8 mouse cellular contexts compared by ENCODE assay signal in genomic region chr7:144943254-144943653, GRCm38 (mm10). TPM values are rescaled to one million over a fixed set of nuclear protein-coding genes. Genes with fewer than 3 reads are reported as not detected.
A peak's percentile ranks its signal among the peaks of the same experiment; 100 is the strongest.
DNase-seq lines count a peak whose midpoint lies in the region; ATAC-seq lines count a peak whose summit lies in the region.
"Had no signal": no experiment of that assay in that cellular context is flagged by ENCODE, and none has a peak within 500 bp of the region (broad histone marks: within the 10 kb centered on the region; RNA-seq: fewer than 3 reads in every experiment).

No protein-coding gene starts in this region.

- under 1% methylated on average over 45 of the region's 45 CpGs for WGBS in hindbrain, embryonic 10.5 days

- peaks cover 21% of the 10 kb centered on the region for H3K27me3 ChIP-seq in hindbrain, embryonic 10.5 days (ENCODE audit: insufficient read depth, poor library complexity, severe bottlenecking)

- intact Hi-C loops in left cerebral cortex, postnatal 14 days (cut with DNase I) = no loop called here

- peak; percentile 82 for DNase-seq in NIH3T3 (ENCODE audit: low read depth)
- peak; percentile 83 for DNase-seq in brain, adult 2 months (ENCODE audit: low read depth, low spot score)
- DNase-seq in forelimb bud, embryonic 11.5 days (ENCODE audit: low read depth, low spot score) = peak; percentile 88
- peak; percentile 87 for DNase-seq in hindbrain, embryonic 10.5 days (ENCODE audit: low spot score)
- DNase-seq in left cerebral cortex, postnatal 14 days (ENCODE audit: low spot score in 2 of 2) = peak; percentile 64 to 74
- peak; percentile 69 for DNase-seq in right cerebral cortex, postnatal 4 days

- peak; percentile 70 for ATAC-seq in megakaryocyte, adult 5-6 weeks (ENCODE audit: poor library complexity, severe bottlenecking)

- H3K4me1 ChIP-seq in hindbrain, embryonic 10.5 days (replicated peaks) = peaks cover 56% of the 10 kb centered on the region

- peak overlapping the region; percentile 97 for H3K27ac ChIP-seq in hindbrain, embryonic 10.5 days

- H3K36me3 ChIP-seq in hindbrain, embryonic 10.5 days = no peaks in the 10 kb centered on the region

- no peaks in the 10 kb centered on the region for H3K9me3 ChIP-seq in hindbrain, embryonic 10.5 days

- peak overlapping the region; percentile 86 for H3K4me3 ChIP-seq in hindbrain, embryonic 10.5 days

RNA-seq across cellular contexts. Expression of gene Ccnd1, which starts 3.5 kb away (rescaled TPM):
- 166 and 220 TPM in 2 replicates for polyA plus RNA-seq in hindbrain, embryonic 10.5 days (2016; fragmentation: Nextera tagmentation; extraction: Ambion mirVana)
- 10 to 100 TPM; 26.3 to 39.2 TPM for total RNA-seq in left cerebral cortex, postnatal 14 days (2021)
- total RNA-seq in megakaryocyte, adult 5-6 weeks (2015) = 8.1 and 11.1 TPM in 2 replicates
- total RNA-seq in megakaryocyte, adult 5-6 weeks (2017) = 5.2 and 5.5 TPM in 2 replicates

RNA-seq across cellular contexts. Expression of gene LTO1, which starts 28.4 kb away (rescaled TPM):
- 30.5 and 33.0 TPM in 2 replicates for polyA plus RNA-seq in hindbrain, embryonic 10.5 days (2016; fragmentation: Nextera tagmentation; extraction: Ambion mirVana)
- 10 to 100 TPM; 20.2 to 25.2 TPM for total RNA-seq in left cerebral cortex, postnatal 14 days (2021)
- 13.8 and 14.5 TPM in 2 replicates for total RNA-seq in megakaryocyte, adult 5-6 weeks (2015)
- total RNA-seq in megakaryocyte, adult 5-6 weeks (2017) = 49.5 and 53.8 TPM in 2 replicates

RNA-seq across cellular contexts. Expression of gene Fgf15, which starts 46.9 kb away (rescaled TPM):
- polyA plus RNA-seq in hindbrain, embryonic 10.5 days (2016; fragmentation: Nextera tagmentation; extraction: Ambion mirVana) = 43.4 and 55.3 TPM in 2 replicates
- total RNA-seq in left cerebral cortex, postnatal 14 days (2021) = not detected
- not detected in 2 replicates for total RNA-seq in megakaryocyte, adult 5-6 weeks (2015)
- total RNA-seq in megakaryocyte, adult 5-6 weeks (2017) = not detected in 2 replicates
- total RNA-seq: layer of hippocampus, postnatal 25 days had no signal

Comparison
In these comparisons a context has a peak if more than half of its experiments do, and no peak if none do; other contexts are left out.
1. Peak in every context shown above with its lines: DNase-seq, ATAC-seq, H3K4me3 ChIP-seq and H3K27ac ChIP-seq.